Mouse (Mus musculus): ENCODE results near the gene Zfp978. TPM values are rescaled to one million over a fixed set of nuclear protein-coding genes. Genes with fewer than 3 reads are reported as not detected.

Zfp978 gene
- polyA plus RNA-seq, 1 experiment from 2014 or later, result not detected

Other genes with a start within 250 kb of the Zfp978 start
- gene Zfp991, start 229.3 kb upstream of the Zfp978 start, polyA plus RNA-seq (2014; fragmentation: Nextera tagmentation; extraction: Ambion mirVana), result 9.6 and 10.1 TPM in 2 replicates
- gene Zfp988, start 55.6 kb upstream of the Zfp978 start, polyA plus RNA-seq (2014; fragmentation: Nextera tagmentation; extraction: Ambion mirVana), result 0.43 and 0.55 TPM in 2 replicates
- 5.0 and 6.3 TPM in 2 replicates for gene Zfp982, start 131.1 kb downstream of the Zfp978 start, polyA plus RNA-seq (2014; fragmentation: Nextera tagmentation; extraction: Ambion mirVana)
- 0.39 and 0.53 TPM in 2 replicates for gene Gm16503, start 178.9 kb downstream of the Zfp978 start, polyA plus RNA-seq (2014; fragmentation: Nextera tagmentation; extraction: Ambion mirVana)
- 0.55 and 0.81 TPM in 2 replicates for gene Zfp985, start 192.0 kb downstream of the Zfp978 start, polyA plus RNA-seq (2014; fragmentation: Nextera tagmentation; extraction: Ambion mirVana)